ENCODE assay signal across 9 mouse cellular contexts in the genomic region with DNA sequence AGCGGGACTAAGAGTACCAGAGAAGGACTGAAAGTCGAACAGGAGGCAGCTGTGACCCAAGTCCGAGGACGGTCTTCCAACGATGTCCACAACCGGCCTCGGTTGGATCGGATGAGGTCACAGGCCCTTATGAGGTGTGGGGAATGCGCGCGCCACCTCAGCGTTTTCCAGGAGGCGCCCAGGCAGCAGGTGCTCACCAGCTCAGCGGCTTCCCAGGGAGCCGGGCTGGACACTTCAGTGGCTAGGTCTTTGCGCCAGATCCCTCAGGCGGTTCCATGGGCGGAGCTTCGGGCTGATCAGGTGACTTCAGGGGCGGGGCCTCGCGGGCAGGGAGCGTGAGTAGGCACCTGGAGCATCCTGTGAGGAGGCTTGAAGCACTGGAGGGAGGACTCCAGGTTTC. TPM values are rescaled to one million over a fixed set of nuclear protein-coding genes. Genes with fewer than 3 reads are reported as not detected.
A peak's percentile ranks its signal among the peaks of the same experiment; 100 is the strongest.
DNase-seq lines count a peak whose midpoint lies in the region; ATAC-seq lines count a peak whose summit lies in the region.
"Had no signal": no experiment of that assay in that cellular context is flagged by ENCODE, and none has a peak within 500 bp of the region (broad histone marks: within the 10 kb centered on the region; RNA-seq: fewer than 3 reads in every experiment).

A gene (plus strand): TSS at position 160 of the 400 bp plus-strand sequence.

- H3K9me3 ChIP-seq in kidney, embryonic 15.5 days (replicated peaks): no peaks in the 10 kb centered on the region
- no peaks in the 10 kb centered on the region for H3K9me3 ChIP-seq in erythroblast, embryonic 14.5 days (ENCODE audit: control insufficient read depth, low read length)
- H3K9me3 ChIP-seq in midbrain, embryonic 13.5 days: no peaks in the 10 kb centered on the region

- H3K4me2 ChIP-seq in kidney, embryonic 15.5 days: peak within 1 kb of the TSS; percentile 48
- peak within 1 kb of the TSS; percentile 34 for H3K4me2 ChIP-seq in midbrain, embryonic 13.5 days (replicated peaks)

- no peak within 1 kb of the TSS for H3K9ac ChIP-seq in kidney, embryonic 15.5 days
- no peak within 1 kb of the TSS for H3K9ac ChIP-seq in midbrain, embryonic 13.5 days (replicated peaks)

- ATAC-seq in kidney, embryonic 15.5 days (replicated peaks; ENCODE audit: low FRiP score): 0 out of 2 replicates have a peak, but pooled peaks have one; percentile 33
- ATAC-seq in midbrain, embryonic 13.5 days: no peak
- ATAC-seq: Patski had no signal

- no peaks in the 10 kb centered on the region for H3K36me3 ChIP-seq in kidney, embryonic 15.5 days
- no peaks in the 10 kb centered on the region for H3K36me3 ChIP-seq in erythroblast, embryonic 14.5 days (ENCODE audit: control insufficient read depth)
- H3K36me3 ChIP-seq in midbrain, embryonic 13.5 days: no peaks in the 10 kb centered on the region

- 0 out of 2 replicates have a peak, but pooled peaks cover 2% of the 10 kb centered on the region for H3K27me3 ChIP-seq in kidney, embryonic 15.5 days
- H3K27me3 ChIP-seq in erythroblast, embryonic 14.5 days (ENCODE audit: control insufficient read depth): no peaks in the 10 kb centered on the region
- H3K27me3 ChIP-seq in midbrain, embryonic 13.5 days: no peaks in the 10 kb centered on the region
- H3K27me3 ChIP-seq: Patski had no signal

- DNase-seq in kidney, adult 11 months: no peak
- peak; percentile 24 for DNase-seq in kidney, postnatal 14 days
- DNase-seq in frontal cortex, postnatal 14 days (ENCODE audit: low spot score in 2 of 2): no peak
- no peak for DNase-seq in left cerebral cortex, adult 9 months (ENCODE audit: low spot score in 2 of 2)
- DNase-seq in right cerebral cortex, postnatal 36 days (ENCODE audit: low spot score in 2 of 2): no peak

- WGBS in kidney, embryonic 15.5 days: 31% methylated on average over 23 of the region's 23 CpGs
- WGBS in midbrain, embryonic 13.5 days: 30% methylated on average over 23 of the region's 23 CpGs

- no peak within 1 kb of the TSS for H3K27ac ChIP-seq in kidney, embryonic 15.5 days
- H3K27ac ChIP-seq in midbrain, embryonic 13.5 days: no peak within 1 kb of the TSS

- H3K4me1 ChIP-seq in kidney, embryonic 15.5 days: 0 out of 2 replicates have a peak, but pooled peaks cover 4% of the 10 kb centered on the region
- H3K4me1 ChIP-seq in erythroblast, embryonic 14.5 days (ENCODE audit: control insufficient read depth): peaks cover 9% of the 10 kb centered on the region
- no peaks in the 10 kb centered on the region for H3K4me1 ChIP-seq in midbrain, embryonic 13.5 days (replicated peaks)

- peak within 1 kb of the TSS; percentile 18 for H3K4me3 ChIP-seq in kidney, embryonic 15.5 days (replicated peaks)
- H3K4me3 ChIP-seq in erythroblast, embryonic 14.5 days (replicated peaks): peak within 1 kb of the TSS; percentile 57
- H3K4me3 ChIP-seq in midbrain, embryonic 13.5 days (replicated peaks): no peak within 1 kb of the TSS

RNA-seq across cellular contexts. Expression of the gene that starts here (rescaled TPM):
- 0.17 and 0.30 TPM in 2 replicates for polyA plus RNA-seq in kidney, embryonic 15.5 days (2015; fragmentation: Nextera tagmentation; extraction: Ambion mirVana)
- not detected in 2 replicates for polyA plus RNA-seq in erythroblast, embryonic 14.5 days (2012)
- polyA plus RNA-seq in midbrain, embryonic 13.5 days (2015; fragmentation: Nextera tagmentation; extraction: Ambion mirVana): 0.01 TPM in 1 of 2 replicates, not detected in the other

Comparison
In these comparisons a context has a peak if more than half of its experiments do, and no peak if none do; other contexts are left out.
1. Peak in ATAC-seq, H3K4me3 ChIP-seq and H3K4me2 ChIP-seq in kidney, embryonic 15.5 days; RNA of the gene not detected or under 1 TPM.